ENCODE assay signal across 8 mouse cellular contexts in the genomic region with DNA sequence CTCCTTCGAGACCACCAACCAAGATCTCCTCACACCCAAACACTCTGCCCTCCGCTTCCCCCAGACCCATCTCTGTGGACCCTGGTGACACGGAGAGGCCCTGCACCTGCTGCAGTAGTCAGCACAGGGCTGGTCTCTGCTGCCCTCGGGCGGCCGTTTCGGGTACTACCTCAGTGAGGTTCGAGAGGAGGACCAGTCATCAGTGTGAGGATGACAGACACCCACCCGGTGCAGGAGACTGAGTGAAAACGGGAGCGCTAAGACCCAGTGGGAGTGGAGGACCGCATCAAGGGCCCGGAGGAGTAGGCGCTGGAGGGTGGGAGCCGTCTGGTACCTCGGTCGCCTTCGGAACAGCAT. TPM values are rescaled to one million over a fixed set of nuclear protein-coding genes. Genes with fewer than 3 reads are reported as not detected.
A peak's percentile ranks its signal among the peaks of the same experiment; 100 is the strongest.
DNase-seq lines count a peak whose midpoint lies in the region; ATAC-seq lines count a peak whose summit lies in the region.

No protein-coding gene starts in this region.

- peak overlapping the region; percentile 95 for H3K9ac ChIP-seq in intestine, embryonic 16.5 days (ENCODE audit: low read depth, low read length)

- intact Hi-C loops in left cerebral cortex, postnatal 25 days (cut with DNase I) = loop anchor here (1.0 kb wide), 1 partner anchor 115 kb away; the partner anchor contains the start of gene Gpank1

- peaks cover 36% of the 10 kb centered on the region for H3K4me1 ChIP-seq in intestine, embryonic 16.5 days (ENCODE audit: control insufficient read depth, insufficient read depth, low read length)

- H3K9me3 ChIP-seq in intestine, embryonic 16.5 days (ENCODE audit: control insufficient read depth, low read length) = no peaks in the 10 kb centered on the region

- H3K4me2 ChIP-seq in intestine, embryonic 16.5 days (ENCODE audit: low read depth, low read length) = peak overlapping the region; percentile 86

- DNase-seq in adrenal gland, postnatal 10 days = peak; percentile 99
- peak; percentile 98 for DNase-seq in embryo, embryonic 9.5 days (ENCODE audit: extremely low spot score)
- DNase-seq in gastrocnemius, postnatal 4 days (ENCODE audit: low spot score in 2 of 2) = peak; percentile 95
- peak; percentile 99 for DNase-seq in left cerebral cortex, postnatal 25 days (ENCODE audit: low spot score in 2 of 2)
- DNase-seq in mesoderm, embryonic 11.5 days (ENCODE audit: low read depth, low spot score) = peak; percentile 95
- DNase-seq in right cerebral cortex, postnatal 25 days = peak; percentile 98
- DNase-seq in urinary bladder, postnatal 36 days (ENCODE audit: low spot score in 2 of 2) = peak; percentile 97 to 98

- ATAC-seq in intestine, embryonic 16.5 days = peak; percentile 63

- peak overlapping the region; percentile 99 for H3K27ac ChIP-seq in intestine, embryonic 16.5 days (ENCODE audit: low read length)

- no peaks in the 10 kb centered on the region for H3K36me3 ChIP-seq in intestine, embryonic 16.5 days (ENCODE audit: control insufficient read depth, insufficient read depth, low read length)

- WGBS in intestine, embryonic 16.5 days = 2% methylated on average over 18 of the region's 18 CpGs

- peak overlapping the region; percentile 75 for H3K4me3 ChIP-seq in intestine, embryonic 16.5 days (ENCODE audit: low read length)

- H3K27me3 ChIP-seq in intestine, embryonic 16.5 days (replicated peaks; ENCODE audit: control insufficient read depth, insufficient read depth, low read length) = no peaks in the 10 kb centered on the region

RNA-seq across cellular contexts. Expression of gene Nfkbil1, which starts 0.8 kb away (rescaled TPM):
- total RNA-seq in adrenal gland, postnatal 10 days (2021) = 10 to 100 TPM; 17.3 to 17.5 TPM
- 10 to 100 TPM; 13.9 to 15.8 TPM for total RNA-seq in gastrocnemius, postnatal 4 days (2021)
- polyA plus RNA-seq in intestine, embryonic 16.5 days (2015; fragmentation: Nextera tagmentation; extraction: Ambion mirVana) = 8.9 and 9.2 TPM in 2 replicates
- 10 to 100 TPM; 11.7 to 12.8 TPM for total RNA-seq in left cerebral cortex, postnatal 25 days (2021)

RNA-seq across cellular contexts. Expression of gene Atp6v1g2, which starts 2.9 kb away (rescaled TPM):
- 1 to 10 TPM; 5.6 to 9.4 TPM for total RNA-seq in adrenal gland, postnatal 10 days (2021)
- total RNA-seq in gastrocnemius, postnatal 4 days (2021) = 1 to 10 TPM; 2.7 to 3.2 TPM
- polyA plus RNA-seq in intestine, embryonic 16.5 days (2015; fragmentation: Nextera tagmentation; extraction: Ambion mirVana) = 4.7 and 4.8 TPM in 2 replicates
- total RNA-seq in left cerebral cortex, postnatal 25 days (2021) = 100 to 1,000 TPM; 514 to 578 TPM

RNA-seq across cellular contexts. Expression of gene Ddx39b, which starts 5.2 kb away (rescaled TPM):
- total RNA-seq in adrenal gland, postnatal 10 days (2021) = 100 to 1,000 TPM; 189 to 235 TPM
- total RNA-seq in gastrocnemius, postnatal 4 days (2021) = 100 to 1,000 TPM; 219 to 233 TPM
- 325 and 376 TPM in 2 replicates for polyA plus RNA-seq in intestine, embryonic 16.5 days (2015; fragmentation: Nextera tagmentation; extraction: Ambion mirVana)
- 100 to 1,000 TPM; 207 to 209 TPM for total RNA-seq in left cerebral cortex, postnatal 25 days (2021)

RNA-seq across cellular contexts. Expression of gene Gm16181, which starts 15.7 kb away (rescaled TPM):
- total RNA-seq in adrenal gland, postnatal 10 days (2021) = 1 to 10 TPM in 1 of 2 experiments, not detected in 1; 1.3 TPM
- under 1 TPM in 1 of 2 experiments, not detected in 1; 0.52 TPM for total RNA-seq in gastrocnemius, postnatal 4 days (2021)
- polyA plus RNA-seq in intestine, embryonic 16.5 days (2015; fragmentation: Nextera tagmentation; extraction: Ambion mirVana) = 0.29 and 0.46 TPM in 2 replicates
- not detected for total RNA-seq in left cerebral cortex, postnatal 25 days (2021)

RNA-seq across cellular contexts. Expression of gene H2-D1, which starts 26.2 kb away (rescaled TPM):
- 100 to 1,000 TPM; 105 to 116 TPM for total RNA-seq in adrenal gland, postnatal 10 days (2021)
- total RNA-seq in gastrocnemius, postnatal 4 days (2021) = 10 to 100 TPM; 44.5 to 55.8 TPM
- polyA plus RNA-seq in intestine, embryonic 16.5 days (2015; fragmentation: Nextera tagmentation; extraction: Ambion mirVana) = 238 and 255 TPM in 2 replicates
- total RNA-seq in left cerebral cortex, postnatal 25 days (2021) = 10 to 100 TPM; 18.5 to 18.7 TPM

Comparison
In these comparisons a context has a peak if more than half of its experiments do, and no peak if none do; other contexts are left out.
1. Peak in every context shown above with its lines: DNase-seq, ATAC-seq, H3K4me3 ChIP-seq and H3K27ac ChIP-seq.
2. RNA of gene Atp6v1g2, which starts 2.9 kb away (total RNA-seq): 514 to 578 TPM in left cerebral cortex, postnatal 25 days; 5.6 to 9.4 TPM in adrenal gland, postnatal 10 days and 2.7 to 3.2 TPM in gastrocnemius, postnatal 4 days; every median in the first group is over 10 times any median in the second.